Mouse (Mus musculus) thymus, postnatal 4 days (tissue): ENCODE data around the gene Iglon5.
A peak's percentile ranks its signal among the peaks of the same experiment; 100 is the strongest.

Experiments
- DNase-seq: peaks from one replicate; pipeline ENCODE4 v3.0.0; 2021

Gene Iglon5

GRCm38 (mm10) chr7:43489631-43490125, at the start of gene Iglon5:
Gene Iglon5, minus strand, starts transcription at chr7:43490075.
- no peak for DNase-seq

- no peak for DNase-seq
Observed at GRCm38 (mm10) chr7:43538524-43538923, 48.6 kb upstream of the Iglon5 start.

GRCm38 (mm10) chr7:43532936-43533505, 43.1 kb upstream of the Iglon5 start:
- no peak for DNase-seq

GRCm38 (mm10) chr7:43530216-43530785, 40.4 kb upstream of the Iglon5 start:
- no peak for DNase-seq

- peak; percentile 15 for DNase-seq
Observed at GRCm38 (mm10) chr7:43525313-43525712, 35.4 kb upstream of the Iglon5 start.

GRCm38 (mm10) chr7:43522776-43523175, 32.9 kb upstream of the Iglon5 start:
- DNase-seq: no peak

- no peak for DNase-seq
Observed at GRCm38 (mm10) chr7:43518341-43518740, 28.5 kb upstream of the Iglon5 start.

- DNase-seq: no peak
Observed at GRCm38 (mm10) chr7:43515076-43515475, 25.2 kb upstream of the Iglon5 start.

- no peak for DNase-seq
Observed at GRCm38 (mm10) chr7:43512519-43512918, 22.6 kb upstream of the Iglon5 start.

GRCm38 (mm10) chr7:43511707-43512478, 22.0 kb upstream of the Iglon5 start:
- DNase-seq: no peak

- DNase-seq: peak; percentile 51
Observed at GRCm38 (mm10) chr7:43495343-43496021, 5.6 kb upstream of the Iglon5 start.

GRCm38 (mm10) chr7:43490861-43491260, 986 bp upstream of the Iglon5 start:
- DNase-seq: no peak

GRCm38 (mm10) chr7:43490182-43490584, 308 bp upstream of the Iglon5 start:
- peak; percentile 18 for DNase-seq

- no peak for DNase-seq
Observed at GRCm38 (mm10) chr7:43488646-43489045, 1.2 kb downstream of the Iglon5 start.

- peak; percentile 22 for DNase-seq
Observed at GRCm38 (mm10) chr7:43483236-43483635, 6.6 kb downstream of the Iglon5 start.

GRCm38 (mm10) chr7:43482090-43482716, 7.7 kb downstream of the Iglon5 start:
- DNase-seq: no peak

- DNase-seq: no peak
Observed at GRCm38 (mm10) chr7:43481191-43481590, 8.7 kb downstream of the Iglon5 start.

GRCm38 (mm10) chr7:43476376-43476775, 13.5 kb downstream of the Iglon5 start:
- no peak for DNase-seq

GRCm38 (mm10) chr7:43475706-43476105, 14.2 kb downstream of the Iglon5 start:
- DNase-seq: peak; percentile 60

GRCm38 (mm10) chr7:43470373-43470772, 19.5 kb downstream of the Iglon5 start:
- DNase-seq: peak; percentile 73

GRCm38 (mm10) chr7:43466099-43466694, 23.7 kb downstream of the Iglon5 start:
- DNase-seq: peak; percentile 91

- DNase-seq: peak; percentile 86
Observed at GRCm38 (mm10) chr7:43465344-43466098, 24.4 kb downstream of the Iglon5 start.
